Comparison of ENCODE assay signal across 8 mouse cellular contexts in genomic region chr11:98858759-98859731, GRCm38 (mm10). TPM values are rescaled to one million over a fixed set of nuclear protein-coding genes. Genes with fewer than 3 reads are reported as not detected.
DNase-seq lines count a peak whose midpoint lies in the region; ATAC-seq and TF ChIP-seq lines count a peak whose summit lies in the region.

No protein-coding gene starts in this region.

- no peaks in the 10 kb centered on the region for H3K36me3 ChIP-seq in forebrain, embryonic 10.5 days (replicated peaks)
- no peaks in the 10 kb centered on the region for H3K36me3 ChIP-seq in forebrain, embryonic 12.5 days (replicated peaks)
- H3K36me3 ChIP-seq in intestine, embryonic 15.5 days = no peaks in the 10 kb centered on the region
- H3K36me3 ChIP-seq in spleen, adult 2 months (ENCODE audit: control insufficient read depth, insufficient read depth, low read length) = no peaks in the 10 kb centered on the region

- TF ChIP-seq CTCF in spleen, adult 2 months (IDR thresholded peaks at IDR 0.05; ENCODE audit: extremely low read depth, insufficient read depth, insufficient read length, insufficient replicate concordance) = peak; percentile 22; the same call in 1 of the 2 replicates

- ATAC-seq in forebrain, embryonic 12.5 days (ENCODE audit: low FRiP score) = no peak
- peak; percentile 57; the same call in 1 of the 2 replicates for ATAC-seq in intestine, embryonic 15.5 days
- ATAC-seq in megakaryocyte-erythroid progenitor cell, adult 5-6 weeks (replicated peaks; ENCODE audit: low FRiP score, low TSS enrichment, poor library complexity, severe bottlenecking) = peak; percentile 62; the same call in 1 of the 2 replicates

- intact Hi-C loops in left cerebral cortex, postnatal 10 days (cut with DNase I) = no loop called here

- H3K9me3 ChIP-seq in forebrain, embryonic 10.5 days = no peaks in the 10 kb centered on the region
- H3K9me3 ChIP-seq in forebrain, embryonic 12.5 days = no peaks in the 10 kb centered on the region
- no peaks in the 10 kb centered on the region for H3K9me3 ChIP-seq in intestine, embryonic 15.5 days

- H3K4me3 ChIP-seq in forebrain, embryonic 10.5 days = peak overlapping the region; percentile 18; the same call in 1 of the 2 replicates
- no peak overlapping the region for H3K4me3 ChIP-seq in forebrain, embryonic 12.5 days (replicated peaks)
- no peak overlapping the region for H3K4me3 ChIP-seq in intestine, embryonic 15.5 days (replicated peaks)
- H3K4me3 ChIP-seq in spleen, adult 2 months (ENCODE audit: extremely low read depth, insufficient read depth, insufficient read length) = no peak overlapping the region

- H3K27me3 ChIP-seq in forebrain, embryonic 10.5 days (ENCODE audit: poor library complexity, severe bottlenecking) = peaks cover 4% of the 10 kb centered on the region; the same call in 1 of the 2 replicates
- peaks cover 10% of the 10 kb centered on the region; the same call in 1 of the 2 replicates for H3K27me3 ChIP-seq in forebrain, embryonic 12.5 days
- no peaks in the 10 kb centered on the region for H3K27me3 ChIP-seq in intestine, embryonic 15.5 days (replicated peaks)
- no peaks in the 10 kb centered on the region for H3K27me3 ChIP-seq in spleen, adult 2 months (ENCODE audit: control insufficient read depth, insufficient read depth, low read length)

- peaks cover 16% of the 10 kb centered on the region for H3K4me1 ChIP-seq in forebrain, embryonic 10.5 days
- peaks cover 6% of the 10 kb centered on the region for H3K4me1 ChIP-seq in forebrain, embryonic 12.5 days
- 0 out of 2 replicates have a peak, but pooled peaks cover 5% of the 10 kb centered on the region for H3K4me1 ChIP-seq in intestine, embryonic 15.5 days (replicated peaks)
- H3K4me1 ChIP-seq in spleen, adult 2 months (ENCODE audit: control insufficient read depth, insufficient read depth, insufficient read length) = peaks cover 4% of the 10 kb centered on the region; the same call in 1 of the 2 replicates

- no peak overlapping the region for H3K9ac ChIP-seq in forebrain, embryonic 12.5 days
- no peak overlapping the region for H3K9ac ChIP-seq in intestine, embryonic 15.5 days

- DNase-seq in forebrain, embryonic 10.5 days (ENCODE audit: extremely low spot score, low spot score) = peak; percentile 88
- DNase-seq in cerebellum, postnatal 14 days = peak; percentile 93 to 96
- peak; percentile 82 to 88 for DNase-seq in gastrocnemius, adult 8-10 months (ENCODE audit: low spot score in 2 of 2)
- peak; percentile 82 to 84 for DNase-seq in left cerebral cortex, postnatal 10 days (ENCODE audit: extremely low spot score in 1 of 2, low spot score in 2 of 2)
- peak; percentile 41 to 73 for DNase-seq in spleen, adult 2 months (ENCODE audit: low read depth in 1 of 2, low spot score in 2 of 2)

- peak overlapping the region; percentile 31; the same call in 1 of the 2 replicates for H3K27ac ChIP-seq in forebrain, embryonic 10.5 days
- no peak overlapping the region for H3K27ac ChIP-seq in forebrain, embryonic 12.5 days
- no peak overlapping the region for H3K27ac ChIP-seq in intestine, embryonic 15.5 days
- H3K27ac ChIP-seq in spleen, adult 2 months (ENCODE audit: insufficient read depth, low read length) = no peak overlapping the region

- 38% methylated on average over 14 of the region's 14 CpGs for WGBS in forebrain, embryonic 10.5 days
- 39% methylated on average over 14 of the region's 14 CpGs for WGBS in forebrain, embryonic 12.5 days
- WGBS in intestine, embryonic 15.5 days = 37% methylated on average over 14 of the region's 14 CpGs
- 37% methylated on average over 14 of the region's 14 CpGs for WGBS in spleen, adult 2 months

- no peak overlapping the region for H3K4me2 ChIP-seq in forebrain, embryonic 12.5 days
- H3K4me2 ChIP-seq in intestine, embryonic 15.5 days (replicated peaks) = no peak overlapping the region

- TF ChIP-seq POLR2A in spleen, adult 2 months (IDR thresholded peaks at IDR 0.05; ENCODE audit: low read depth, low read length) = no peak

RNA-seq across cellular contexts. Expression of gene Wipf2, which starts 4.4 kb away (rescaled TPM):
- polyA plus RNA-seq in forebrain, embryonic 10.5 days (2016; fragmentation: Nextera tagmentation; extraction: Ambion mirVana) = 4.5 and 4.7 TPM in 2 replicates
- 4.8 and 5.2 TPM in 2 replicates for polyA plus RNA-seq in forebrain, embryonic 12.5 days (2016; fragmentation: Nextera tagmentation; extraction: Ambion mirVana)
- 1 to 10 TPM; 5.0 to 9.1 (median 7.7) TPM for total RNA-seq in gastrocnemius, adult 8-10 months (2022)
- polyA plus RNA-seq in intestine, embryonic 15.5 days (2015; fragmentation: Nextera tagmentation; extraction: Ambion mirVana) = 3.7 and 4.2 TPM in 2 replicates
- total RNA-seq in left cerebral cortex, postnatal 10 days (2021) = 10 to 100 TPM; 28.5 to 29.6 TPM
- 23.5 and 26.9 TPM in 2 replicates for total RNA-seq in megakaryocyte-erythroid progenitor cell, adult 5-6 weeks (2014; fragmentation: Nextera tagmentation)
- total RNA-seq in megakaryocyte-erythroid progenitor cell, adult 5-6 weeks (2017) = 3.6 and 4.4 TPM in 2 replicates
- polyA plus RNA-seq in spleen, adult 2 months (2012; rRNA removed) = 8.0 and 10.1 TPM in 2 replicates

RNA-seq across cellular contexts. Expression of gene Rapgefl1, which starts 22.5 kb away (rescaled TPM):
- 1.00 and 1.2 TPM in 2 replicates for polyA plus RNA-seq in forebrain, embryonic 10.5 days (2016; fragmentation: Nextera tagmentation; extraction: Ambion mirVana)
- polyA plus RNA-seq in forebrain, embryonic 12.5 days (2016; fragmentation: Nextera tagmentation; extraction: Ambion mirVana) = 1.5 and 1.6 TPM in 2 replicates
- under 1 TPM in 2 of 4 experiments, not detected in 2; 0.08 to 0.29 TPM for total RNA-seq in gastrocnemius, adult 8-10 months (2022)
- 1.1 and 1.2 TPM in 2 replicates for polyA plus RNA-seq in intestine, embryonic 15.5 days (2015; fragmentation: Nextera tagmentation; extraction: Ambion mirVana)
- 100 to 1,000 TPM; 121 to 122 TPM for total RNA-seq in left cerebral cortex, postnatal 10 days (2021)
- 2.2 TPM in 1 of 2 replicates, not detected in the other for total RNA-seq in megakaryocyte-erythroid progenitor cell, adult 5-6 weeks (2014; fragmentation: Nextera tagmentation)
- total RNA-seq in megakaryocyte-erythroid progenitor cell, adult 5-6 weeks (2017) = 1.7 TPM in 1 of 2 replicates, not detected in the other
- 1.9 and 3.3 TPM in 2 replicates for polyA plus RNA-seq in spleen, adult 2 months (2012; rRNA removed)

RNA-seq across cellular contexts. Expression of gene Cdc6, which starts 48.6 kb away (rescaled TPM):
- 68.7 and 75.8 TPM in 2 replicates for polyA plus RNA-seq in forebrain, embryonic 10.5 days (2016; fragmentation: Nextera tagmentation; extraction: Ambion mirVana)
- 38.0 and 43.1 TPM in 2 replicates for polyA plus RNA-seq in forebrain, embryonic 12.5 days (2016; fragmentation: Nextera tagmentation; extraction: Ambion mirVana)
- under 1 TPM in 2 of 4 experiments, not detected in 2; 0.07 to 0.13 TPM for total RNA-seq in gastrocnemius, adult 8-10 months (2022)
- 24.0 and 26.7 TPM in 2 replicates for polyA plus RNA-seq in intestine, embryonic 15.5 days (2015; fragmentation: Nextera tagmentation; extraction: Ambion mirVana)
- total RNA-seq in left cerebral cortex, postnatal 10 days (2021) = under 1 TPM; 0.32 TPM
- total RNA-seq in megakaryocyte-erythroid progenitor cell, adult 5-6 weeks (2014; fragmentation: Nextera tagmentation) = 85.0 and 101 TPM in 2 replicates
- total RNA-seq in megakaryocyte-erythroid progenitor cell, adult 5-6 weeks (2017) = 67.8 and 78.7 TPM in 2 replicates
- polyA plus RNA-seq in spleen, adult 2 months (2012; rRNA removed) = 1.6 and 2.0 TPM in 2 replicates

RNA-seq across cellular contexts. Expression of gene Casc3, which starts 54.3 kb away (rescaled TPM):
- polyA plus RNA-seq in forebrain, embryonic 10.5 days (2016; fragmentation: Nextera tagmentation; extraction: Ambion mirVana) = 45.7 and 49.7 TPM in 2 replicates
- 63.2 and 67.4 TPM in 2 replicates for polyA plus RNA-seq in forebrain, embryonic 12.5 days (2016; fragmentation: Nextera tagmentation; extraction: Ambion mirVana)
- 10 to 100 TPM; 14.1 to 18.4 (median 15.2) TPM for total RNA-seq in gastrocnemius, adult 8-10 months (2022)
- 28.2 and 29.8 TPM in 2 replicates for polyA plus RNA-seq in intestine, embryonic 15.5 days (2015; fragmentation: Nextera tagmentation; extraction: Ambion mirVana)
- total RNA-seq in left cerebral cortex, postnatal 10 days (2021) = 10 to 100 TPM; 52.3 to 55.8 TPM
- total RNA-seq in megakaryocyte-erythroid progenitor cell, adult 5-6 weeks (2014; fragmentation: Nextera tagmentation) = 47.6 and 51.8 TPM in 2 replicates
- total RNA-seq in megakaryocyte-erythroid progenitor cell, adult 5-6 weeks (2017) = 37.4 and 53.5 TPM in 2 replicates
- polyA plus RNA-seq in spleen, adult 2 months (2012; rRNA removed) = 30.2 and 32.6 TPM in 2 replicates
